Mouse (Mus musculus) ovary, adult 10 weeks (tissue): ENCODE results near the gene Gm8126. TPM values are rescaled to one million over a fixed set of nuclear protein-coding genes. Genes with fewer than 3 reads are reported as not detected.

Experiments
- polyA plus RNA-seq: library from polyadenylated mRNA; stranded (reverse); fragments of 350-450 nt; fragmentation: Illumina TruSeq; extraction: RNeasy Lipid Tissue Mini Kit (QIAGEN cat#74804); gene quantifications from one replicate; pipeline ENCODE4 v1.2.3, GENCODE M21; 2014

The Gm8126 gene
- polyA plus RNA-seq, result not detected

DNA sequence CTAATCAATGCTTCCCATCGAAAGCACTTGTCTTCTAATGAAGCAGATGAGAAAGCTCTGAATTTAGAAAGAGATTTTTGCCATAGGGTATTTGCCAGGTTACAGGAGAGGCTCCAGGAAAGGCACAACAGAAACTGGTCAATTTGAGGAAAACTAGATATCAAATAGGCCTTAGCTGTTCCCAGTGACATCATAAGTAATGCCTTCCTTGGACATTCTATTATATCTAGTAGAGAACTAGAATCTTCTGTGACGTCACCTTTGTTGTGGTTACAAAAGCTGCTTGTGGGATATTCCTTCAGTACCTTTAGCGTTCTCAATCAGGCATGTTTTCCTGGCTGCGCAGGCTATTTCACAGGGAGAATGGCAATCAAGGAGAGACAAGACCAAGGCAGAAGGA is at the start of gene Gm8126:
Gene Gm8126 (plus strand): TSS at position 301 of the 400 bp plus-strand sequence.

GRCm38 (mm10) chr14:43235204-43235603 is 23.2 kb upstream of the Gm8126 start, which contains the start of gene Gm8122:
Gene Gm8122 (minus strand): TSS chr14:43235304.

DNA sequence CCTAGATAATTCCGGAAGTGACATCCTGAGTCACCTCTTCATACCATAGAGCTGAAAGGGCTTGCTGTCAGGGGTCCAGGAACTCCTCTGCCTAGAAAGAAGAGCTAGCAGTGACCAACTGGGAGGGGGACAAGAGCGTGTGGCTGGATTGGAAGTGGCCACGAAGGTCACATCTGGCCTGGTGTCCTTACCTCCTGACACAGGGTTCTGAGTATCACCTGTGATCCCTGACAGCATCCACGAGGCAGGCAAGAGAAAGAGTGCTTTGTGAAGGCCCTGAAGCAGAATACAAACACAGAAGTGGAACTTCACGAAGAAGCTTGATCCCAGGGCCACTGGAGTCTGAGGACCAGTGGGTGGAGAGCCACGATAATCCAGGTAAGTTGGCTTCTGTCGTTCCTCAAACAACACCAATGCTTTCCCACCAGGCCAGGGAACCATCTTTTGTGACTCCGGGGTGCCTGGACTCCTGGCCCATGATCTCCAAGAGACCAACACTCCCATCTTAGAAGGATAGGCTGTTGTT is 16.6 kb downstream of the Gm8126 start, which contains the start of gene Gm9732:
Gene Gm9732 (plus strand): TSS at position 51 of the 526 bp plus-strand sequence.

DNA sequence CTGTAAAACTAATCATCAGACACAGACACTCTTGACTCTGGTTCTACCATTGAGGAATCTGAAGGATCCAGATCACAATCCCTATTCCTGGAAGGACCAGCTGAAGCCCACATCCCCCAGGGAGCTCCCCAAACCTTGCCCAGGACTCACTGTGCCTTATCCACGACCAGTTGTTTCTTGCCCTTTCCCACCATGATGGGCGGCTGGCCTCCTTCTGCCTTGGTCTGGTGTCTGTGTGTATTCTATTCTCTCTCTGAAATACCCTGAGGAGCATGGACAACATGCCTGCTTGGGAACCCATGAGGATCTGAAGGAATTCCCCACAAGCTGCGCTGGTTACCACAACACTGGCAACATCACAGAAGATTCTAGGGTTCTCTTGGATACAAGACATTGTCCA is 35.1 kb downstream of the Gm8126 start, which contains the start of gene Gm8127:
Gene Gm8127 (minus strand): TSS at position 330 of the 400 bp plus-strand sequence.

Other genes with a start within 250 kb of the Gm8126 start
- not detected for gene Gm10376, start 243.0 kb upstream of the Gm8126 start, polyA plus RNA-seq
- not detected for gene Gm8094, start 182.0 kb upstream of the Gm8126 start, polyA plus RNA-seq
- not detected for gene Gm8104, start 158.0 kb upstream of the Gm8126 start, polyA plus RNA-seq
- not detected for gene Gm7233, start 78.8 kb upstream of the Gm8126 start, polyA plus RNA-seq
- gene Gm8122, start 23.3 kb upstream of the Gm8126 start, polyA plus RNA-seq, result not detected
- not detected for gene Gm9732, start 16.4 kb downstream of the Gm8126 start, polyA plus RNA-seq
- gene Gm8127, start 35.2 kb downstream of the Gm8126 start, polyA plus RNA-seq, result not detected
- not detected for gene 1700001F09Rik, start 89.2 kb downstream of the Gm8126 start, polyA plus RNA-seq
- not detected for gene Gm8138, start 157.7 kb downstream of the Gm8126 start, polyA plus RNA-seq